Mouse (Mus musculus) ES-Bruce4 (cell line): ENCODE data around the gene Galnt18.

Experiments
- CTCF ChIP-seq: IDR thresholded peaks from one replicate; pipeline ENCODE4 v1.8.1; 2011; ENCODE audit warnings: low read depth, low read length
- POLR2A ChIP-seq: IDR thresholded peaks from one replicate; pipeline ENCODE4 v1.8.1; 2011; ENCODE audit warnings: low read length; ENCODE audit not compliant: insufficient read depth

DNA sequence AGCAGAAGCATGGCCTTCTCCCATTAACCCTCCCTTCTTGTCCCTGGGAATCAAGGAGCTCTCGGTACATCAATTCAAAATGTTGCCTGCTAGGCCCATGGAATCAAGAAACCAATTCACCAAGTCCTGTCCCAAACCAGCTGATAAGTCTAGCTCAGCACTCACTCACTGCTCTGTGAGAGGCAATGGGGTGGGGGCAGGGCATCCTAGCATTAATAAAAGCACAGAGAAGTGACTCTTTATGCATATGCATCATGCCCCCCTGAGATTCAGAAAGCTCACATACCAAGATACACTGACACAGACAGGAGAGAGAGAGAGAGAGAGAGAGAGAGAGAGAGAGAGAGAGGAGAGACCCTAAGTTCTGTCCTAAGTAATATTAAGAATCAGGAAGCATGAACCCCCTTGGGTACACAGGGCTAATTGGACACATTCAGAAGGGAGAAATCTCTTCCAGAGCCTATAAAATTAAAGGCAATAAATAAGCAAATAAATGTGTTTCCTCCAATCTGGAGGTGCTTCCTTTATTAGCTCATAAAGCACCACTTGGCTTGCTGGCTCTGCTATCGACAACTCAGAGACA, 141.8 kb downstream of the Galnt18 start:
- no peak for TF ChIP-seq CTCF
- no peak for TF ChIP-seq POLR2A
